Mouse (Mus musculus) embryonic facial prominence, embryonic 11.5 days (tissue): Measurements from ENCODE around the gene Ncor1. TPM values are rescaled to one million over a fixed set of nuclear protein-coding genes. Genes with fewer than 3 reads are reported as not detected.
"Not testable (repeated sequence)": the region's sequence is repeated elsewhere in the genome, so short reads cannot be mapped to it uniquely, and the experiment has no call there.

Experiments
- ATAC-seq: fragments of 200-750 bp; cut with Nextera tagmentation; replicated peaks from 2 replicates; pipeline ENCODE4 v1.8.0; 2017; ENCODE audit warnings: low read depth; ENCODE audit not compliant: insufficient number of reproducible peaks, low FRiP score, low TSS enrichment
- DNase-seq: peaks from one replicate; pipeline ENCODE4 v3.0.0-alpha.2; 2015; ENCODE audit warnings: low spot score
- H3K27ac ChIP-seq: fragments of 300-500 bp; sonication (generic); replicated peaks from 2 replicates; pipeline ENCODE4 v1.5.1; 2014; ENCODE audit warnings: mild to moderate bottlenecking, low read depth, low read length, control low read depth
- H3K27me3 ChIP-seq: fragments of 300-500 bp; sonication (generic); 2 replicates; pipeline ENCODE4 v1.6.1; 2014; ENCODE audit warnings: mild to moderate bottlenecking, low read length, moderate library complexity, mixed read lengths; ENCODE audit not compliant: control insufficient read depth, insufficient read depth
- H3K36me3 ChIP-seq: fragments of 300-500 bp; sonication (generic); replicated peaks from 2 replicates; pipeline ENCODE4 v1.6.1; 2014; ENCODE audit warnings: low read depth, mild to moderate bottlenecking, low read length, moderate library complexity, mixed read lengths; ENCODE audit not compliant: control insufficient read depth, insufficient read depth
- H3K4me1 ChIP-seq: fragments of 300-500 bp; sonication (generic); 2 replicates; pipeline ENCODE4 v1.6.1; 2014; ENCODE audit warnings: low read length, mixed read lengths; ENCODE audit not compliant: control insufficient read depth, insufficient read depth
- H3K4me2 ChIP-seq: fragments of 300-500 bp; sonication (generic); 2 replicates; pipeline ENCODE4 v1.6.1; 2014; ENCODE audit warnings: low read depth, mild to moderate bottlenecking, control low read depth, low read length, moderate library complexity
- H3K4me3 ChIP-seq: fragments of 300-500 bp; sonication (generic); 2 replicates; pipeline ENCODE4 v1.5.1; 2014; ENCODE audit warnings: low read depth, low read length, control low read depth
- H3K9ac ChIP-seq: fragments of 300-500 bp; sonication (generic); replicated peaks from 2 replicates; pipeline ENCODE4 v1.6.1; 2014; ENCODE audit warnings: mild to moderate bottlenecking, control low read depth, low read length
- H3K9me3 ChIP-seq: fragments of 300-500 bp; sonication (generic); replicated peaks from 2 replicates; pipeline ENCODE4 v1.6.1; 2016; ENCODE audit warnings: mild to moderate bottlenecking, low read length, inconsistent platforms, mixed read lengths; ENCODE audit not compliant: control insufficient read depth
- WGBS: fragments of 180-500 bp; shearing (Covaris S2); extraction: QIAGEN DNeasy Blood & Tissue Kit; methylation state at CpG from one replicate; pipeline ENCODE4 v1.1.7; 2014; 5-methylcytosine and 5-hydroxymethylcytosine counted together
- polyA plus RNA-seq: library from polyadenylated mRNA; unstranded; fragments of >200 nt; fragmentation: Nextera tagmentation; extraction: Ambion mirVana; gene quantifications from 2 replicates; pipeline ENCODE4 v1.2.1, GENCODE M21; 2014

Gene Ncor1
- polyA plus RNA-seq, 1 experiment from 2014 or later = 170 TPM

DNA sequence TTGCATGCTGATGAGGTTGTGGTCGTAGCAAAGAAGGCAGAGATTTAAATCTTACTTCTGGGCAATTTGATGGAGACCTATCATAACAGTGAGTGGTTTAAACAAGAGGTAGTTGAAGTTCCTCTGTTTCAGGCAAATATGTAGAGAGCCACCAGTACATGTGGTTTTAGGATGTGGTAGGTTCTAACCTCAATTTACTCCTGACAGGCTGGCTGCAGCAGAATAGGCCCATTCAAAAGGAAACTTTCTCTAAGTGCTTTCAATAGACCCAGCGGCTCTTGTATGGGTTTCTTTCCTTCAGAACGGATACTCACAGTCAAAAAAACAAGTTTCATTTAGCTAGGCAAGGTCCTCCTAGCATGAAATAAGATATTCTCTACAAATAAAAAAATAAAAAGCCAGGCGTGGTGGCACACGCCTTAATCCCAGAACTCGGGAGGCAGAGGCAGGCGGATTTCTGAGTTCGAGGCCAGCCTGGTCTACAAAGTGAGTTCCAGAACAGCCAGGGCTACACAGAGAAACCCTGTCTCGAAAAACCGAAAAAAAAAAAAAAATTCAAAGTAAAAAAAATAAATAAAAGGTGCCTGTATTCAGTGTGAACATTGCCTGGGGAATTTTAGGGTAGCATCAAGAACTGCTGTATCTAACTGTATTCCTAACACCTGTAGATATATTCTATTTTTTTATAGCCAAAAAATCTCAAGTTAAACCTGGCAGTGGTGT, 70.6 kb downstream of the Ncor1 start:
- no peak overlapping the region for H3K27ac ChIP-seq
- H3K27me3 ChIP-seq = no peaks in the 10 kb centered on the region
- H3K36me3 ChIP-seq = peaks cover 4% of the 10 kb centered on the region
- H3K4me3 ChIP-seq = no peak overlapping the region
- ATAC-seq (no peak), DNase-seq (no peak)
- WGBS = 90% methylated on average over 10 of the region's 10 CpGs
- no peak overlapping the region for H3K9ac ChIP-seq
- H3K9me3 ChIP-seq = no peaks in the 10 kb centered on the region
- H3K4me1 ChIP-seq = no peaks in the 10 kb centered on the region
- H3K4me2 ChIP-seq = no peak overlapping the region

DNA sequence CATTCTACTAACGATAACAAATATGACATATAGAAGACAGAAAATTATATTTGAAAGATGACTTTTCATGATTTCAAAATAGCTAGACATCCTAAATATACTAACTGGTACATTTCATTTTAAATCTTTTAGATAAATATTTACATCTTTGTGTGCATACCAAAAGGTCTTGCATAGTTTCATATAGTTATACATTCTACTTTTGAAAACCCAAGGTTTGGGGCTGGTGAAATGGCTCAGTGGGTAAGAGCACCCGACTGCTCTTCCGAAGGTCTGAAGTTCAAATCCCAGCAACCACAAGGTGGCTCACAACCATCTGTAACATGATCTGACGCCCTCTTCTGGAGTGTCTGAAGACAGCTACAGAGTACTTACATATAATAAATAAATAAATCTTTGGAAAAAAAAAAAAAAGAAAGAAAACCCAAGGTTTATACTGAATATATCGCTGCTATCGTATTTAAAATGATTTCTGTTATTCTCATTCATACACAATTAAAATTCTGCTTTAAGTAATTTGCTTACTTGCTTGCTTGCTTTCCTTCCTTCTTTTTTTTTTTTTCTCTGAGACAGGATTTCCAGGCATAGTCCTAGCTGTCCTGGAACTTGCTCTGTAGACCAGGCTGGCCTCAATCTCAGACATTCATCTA, 81.0 kb downstream of the Ncor1 start:
- H3K4me2 ChIP-seq, H3K36me3 ChIP-seq, H3K4me1 ChIP-seq, H3K9me3 ChIP-seq, DNase-seq, H3K4me3 ChIP-seq, H3K27me3 ChIP-seq, H3K9ac ChIP-seq, ATAC-seq, H3K27ac ChIP-seq: not testable (repeated sequence)
- WGBS = 86% methylated on average over 6 of the region's 6 CpGs

DNA sequence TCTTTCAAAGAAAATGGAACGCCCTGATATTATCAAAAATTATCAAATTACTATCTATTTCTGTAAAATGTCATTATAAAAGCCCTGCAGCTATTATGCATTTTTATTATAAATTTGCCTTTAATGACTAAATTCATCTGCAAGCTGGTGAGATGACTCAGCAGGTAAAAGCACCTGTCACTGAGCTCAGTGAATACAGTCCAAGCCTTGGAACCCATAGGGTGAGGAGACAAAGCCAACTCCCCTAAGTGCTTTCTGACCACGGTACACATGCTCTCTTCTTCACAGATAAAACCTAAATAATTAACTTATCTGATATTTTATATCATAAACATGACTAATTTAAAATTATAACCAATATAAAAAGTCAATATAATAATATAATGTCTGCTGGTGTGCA, 86.6 kb downstream of the Ncor1 start:
- ATAC-seq = no peak
- Histone ChIP-seq H3K4me1 (no peaks in the 10 kb centered on the region), H3K4me3 (no peak overlapping the region), H3K9ac (no peak overlapping the region), H3K9me3 (no peaks in the 10 kb centered on the region), H3K36me3 (peaks cover 4% of the 10 kb centered on the region; the same call in 1 of the 2 replicates), H3K27me3 (no peaks in the 10 kb centered on the region), H3K4me2 (no peak overlapping the region), H3K27ac (no peak overlapping the region)
- no peak for DNase-seq
- 96% methylated on average over 2 of the region's 2 CpGs for WGBS

DNA sequence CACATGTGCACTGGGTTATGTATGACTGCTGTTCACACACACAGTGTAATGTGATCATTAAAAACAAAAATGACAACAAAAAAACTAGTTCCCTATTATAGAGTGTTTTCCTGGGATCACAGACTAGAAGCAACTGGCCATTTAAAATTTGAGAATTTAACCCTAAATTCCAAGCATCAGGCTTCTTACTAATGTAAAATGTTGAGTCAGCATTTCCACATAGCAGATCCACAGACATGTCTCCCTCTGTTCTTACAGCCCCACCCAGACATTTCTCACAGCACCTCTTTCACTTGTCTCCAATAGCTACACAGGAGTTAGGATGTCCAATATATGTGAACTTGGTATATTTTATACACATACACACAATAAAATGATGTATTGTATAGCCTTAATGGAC, 88.4 kb downstream of the Ncor1 start:
- Histone ChIP-seq H3K4me1 (no peaks in the 10 kb centered on the region), H3K36me3 (peaks cover 3% of the 10 kb centered on the region; the same call in 1 of the 2 replicates), H3K9me3 (no peaks in the 10 kb centered on the region), H3K27me3 (no peaks in the 10 kb centered on the region), H3K4me2 (no peak overlapping the region), H3K4me3 (no peak overlapping the region), H3K9ac (no peak overlapping the region), H3K27ac (no peak overlapping the region)
- DNase-seq (no peak), ATAC-seq (no peak)

- WGBS = 92% methylated on average over 6 of the region's 6 CpGs
- Histone ChIP-seq H3K27ac (no peak overlapping the region), H3K4me2 (no peak overlapping the region), H3K9ac (no peak overlapping the region), H3K9me3 (no peaks in the 10 kb centered on the region), H3K4me3 (no peak overlapping the region), H3K4me1 (no peaks in the 10 kb centered on the region), H3K27me3 (no peaks in the 10 kb centered on the region), H3K36me3 (no peaks in the 10 kb centered on the region)
- DNase-seq (no peak), ATAC-seq (no peak)
Measured at GRCm38 (mm10) chr11:62366879-62367278, 91.5 kb downstream of the Ncor1 start.

DNA sequence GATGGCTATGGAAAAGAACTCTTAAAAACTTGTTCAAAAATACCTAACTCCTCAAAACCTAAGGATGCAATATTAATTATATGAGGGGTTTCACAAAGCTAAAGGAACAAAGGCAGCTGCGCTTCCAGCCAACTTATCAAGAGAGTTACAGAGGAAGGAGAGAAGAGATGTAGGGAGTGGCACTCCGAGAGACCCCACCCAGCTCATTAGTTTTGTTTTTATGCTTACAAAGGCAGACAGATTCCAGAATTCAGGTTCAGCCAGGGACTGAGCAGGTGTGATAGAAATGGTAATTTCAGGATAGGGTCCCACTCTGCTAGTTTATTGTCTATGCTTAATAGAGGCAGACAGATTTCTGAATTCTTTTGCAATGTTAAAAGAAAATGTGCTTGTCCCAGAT, 103.1 kb downstream of the Ncor1 start:
- WGBS = 92% methylated on average over 2 of the region's 2 CpGs
- H3K4me1 ChIP-seq = no peaks in the 10 kb centered on the region
- no peak for ATAC-seq
- no peaks in the 10 kb centered on the region for H3K9me3 ChIP-seq
- H3K27me3 ChIP-seq = no peaks in the 10 kb centered on the region
- H3K4me2 ChIP-seq = no peak overlapping the region
- no peak overlapping the region for H3K27ac ChIP-seq
- H3K36me3 ChIP-seq = peaks cover 2% of the 10 kb centered on the region; the same call in 1 of the 2 replicates
- H3K4me3 ChIP-seq = no peak overlapping the region
- H3K9ac ChIP-seq = no peak overlapping the region
- DNase-seq = no peak

DNA sequence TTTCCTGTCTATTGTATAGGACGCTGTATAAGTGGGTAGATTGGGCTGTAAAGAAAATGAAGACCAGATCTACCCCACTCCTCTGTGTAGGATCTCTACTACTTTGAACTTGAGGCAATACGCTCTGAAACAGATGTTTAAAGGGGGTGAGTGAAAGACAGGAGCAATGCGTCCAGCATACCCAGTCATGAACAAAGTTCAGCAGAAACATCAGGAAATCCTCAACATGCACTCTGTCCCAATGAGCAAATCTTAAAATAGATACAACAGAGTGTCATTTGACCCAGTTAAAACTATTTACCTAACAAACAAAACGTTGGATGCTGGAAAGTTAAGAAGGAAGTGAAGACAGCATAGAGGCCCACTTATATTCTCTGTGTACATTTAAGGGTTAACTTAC, 106.4 kb downstream of the Ncor1 start:
- no peak overlapping the region for H3K27ac ChIP-seq
- H3K9me3 ChIP-seq = no peaks in the 10 kb centered on the region
- no peak overlapping the region for H3K4me3 ChIP-seq
- WGBS = 86% methylated on average over 4 of the region's 4 CpGs
- DNase-seq (no peak), ATAC-seq (no peak)
- peaks cover 2% of the 10 kb centered on the region; the same call in 1 of the 2 replicates for H3K36me3 ChIP-seq
- H3K9ac ChIP-seq = no peak overlapping the region
- H3K27me3 ChIP-seq = no peaks in the 10 kb centered on the region
- H3K4me1 ChIP-seq = no peaks in the 10 kb centered on the region
- no peak overlapping the region for H3K4me2 ChIP-seq

DNA sequence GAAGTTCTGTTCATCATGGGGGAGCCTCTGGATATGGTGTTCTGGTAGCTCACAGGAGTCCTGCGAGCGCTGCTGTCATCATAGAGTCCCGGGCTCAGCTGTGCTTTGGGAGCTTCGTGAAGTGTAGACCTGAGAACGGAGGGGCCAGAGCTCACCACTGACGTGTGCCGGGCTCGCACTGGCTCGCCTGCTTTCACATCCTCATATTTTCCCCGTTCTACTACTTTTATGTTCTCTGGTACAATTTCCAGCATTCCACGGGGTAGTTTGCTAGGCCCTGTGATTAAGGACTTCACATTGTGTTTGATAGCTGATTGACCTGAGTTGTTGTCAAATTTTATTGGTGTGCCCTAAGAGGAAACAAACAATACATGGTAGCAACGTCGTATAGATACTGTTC, 115.3 kb downstream of the Ncor1 start:
- Histone ChIP-seq H3K4me2 (no peak overlapping the region), H3K27me3 (no peaks in the 10 kb centered on the region), H3K4me3 (no peak overlapping the region), H3K36me3 (peaks cover 6% of the 10 kb centered on the region), H3K27ac (no peak overlapping the region), H3K9ac (no peak overlapping the region), H3K9me3 (no peaks in the 10 kb centered on the region), H3K4me1 (no peaks in the 10 kb centered on the region)
- DNase-seq = no peak
- no peak for ATAC-seq
- 94% methylated on average over 13 of the region's 13 CpGs for WGBS
